Mouse (Mus musculus) heart, postnatal 0 days (tissue): ENCODE data around the gene Mrps6. TPM values are rescaled to one million over a fixed set of nuclear protein-coding genes. Genes with fewer than 3 reads are reported as not detected.
A peak's percentile ranks its signal among the peaks of the same experiment; 100 is the strongest.

ENCODE experiments used
- ATAC-seq: fragments of 200-750 bp; cut with Nextera tagmentation; 2 replicates; pipeline ENCODE4 v1.8.0; 2017; ENCODE audit warnings: low read depth, moderate number of reproducible peaks, moderate library complexity; ENCODE audit not compliant: insufficient read depth
- DNase-seq: peaks from one replicate; pipeline ENCODE4 v3.0.0-alpha.2; 2016; ENCODE audit warnings: low spot score
- H3K27ac ChIP-seq: fragments of 300-500 bp; sonication (generic); 2 replicates; pipeline ENCODE4 v1.5.1; 2014; ENCODE audit warnings: low read depth, mild to moderate bottlenecking
- H3K27me3 ChIP-seq: fragments of 300-500 bp; sonication (generic); 2 replicates; pipeline ENCODE4 v1.6.1; 2014; ENCODE audit warnings: low read length, mixed read lengths; ENCODE audit not compliant: control insufficient read depth, insufficient read depth
- H3K36me3 ChIP-seq: fragments of 300-500 bp; sonication (generic); replicated peaks from 2 replicates; pipeline ENCODE4 v1.6.1; 2014; ENCODE audit warnings: low read length, mixed read lengths; ENCODE audit not compliant: control insufficient read depth, insufficient read depth
- H3K4me1 ChIP-seq: fragments of 300-500 bp; sonication (generic); 2 replicates; pipeline ENCODE4 v1.6.1; 2014; ENCODE audit warnings: antibody characterized with exemption; ENCODE audit not compliant: control insufficient read depth, insufficient read depth
- H3K4me2 ChIP-seq: fragments of 300-500 bp; sonication (generic); 2 replicates; pipeline ENCODE4 v1.6.1; 2014; ENCODE audit warnings: low read depth, mild to moderate bottlenecking, low read length, moderate library complexity
- H3K4me3 ChIP-seq: fragments of 300-500 bp; sonication (generic); 2 replicates; pipeline ENCODE4 v1.5.1; 2014; ENCODE audit warnings: low read depth, low read length
- H3K9ac ChIP-seq: fragments of 300-500 bp; sonication (generic); replicated peaks from 2 replicates; pipeline ENCODE4 v1.6.1; 2014; ENCODE audit warnings: low read depth, low read length, mixed read lengths
- H3K9me3 ChIP-seq: fragments of 300-500 bp; sonication (generic); replicated peaks from 2 replicates; pipeline ENCODE4 v1.6.1; 2016; ENCODE audit warnings: low read length; ENCODE audit not compliant: control insufficient read depth
- CTCF ChIP-seq: IDR thresholded peaks from 2 replicates; pipeline ENCODE4 v1.5.1; 2016; ENCODE audit warnings: antibody characterized with exemption, control low read depth, low read depth
- EP300 ChIP-seq: IDR thresholded peaks from 2 replicates; pipeline ENCODE4 v1.6.1; 2016; ENCODE audit warnings: antibody characterized with exemption, low read depth
- WGBS: fragments of 180-500 bp; shearing (Covaris S2); extraction: QIAGEN DNeasy Blood & Tissue Kit; methylation state at CpG from one replicate; pipeline ENCODE4 v1.1.7; 2014; 5-methylcytosine and 5-hydroxymethylcytosine counted together
- polyA plus RNA-seq: library from polyadenylated mRNA; unstranded; fragments of >200 nt; fragmentation: Nextera tagmentation; extraction: Ambion mirVana; gene quantifications from 2 replicates; pipeline ENCODE4 v1.2.1, GENCODE M21; 2015
- total RNA-seq: library from RNA; depleted of rRNA; stranded (reverse); fragments of >200 nt; gene quantifications from 2 replicates; pipeline ENCODE4 v1.2.3, GENCODE M21; 2014; ENCODE audit warnings: low replicate concordance

Gene Mrps6
- total and polyA plus RNA-seq, 2 experiments from 2014 or later: 43.7 to 115 TPM

DNA sequence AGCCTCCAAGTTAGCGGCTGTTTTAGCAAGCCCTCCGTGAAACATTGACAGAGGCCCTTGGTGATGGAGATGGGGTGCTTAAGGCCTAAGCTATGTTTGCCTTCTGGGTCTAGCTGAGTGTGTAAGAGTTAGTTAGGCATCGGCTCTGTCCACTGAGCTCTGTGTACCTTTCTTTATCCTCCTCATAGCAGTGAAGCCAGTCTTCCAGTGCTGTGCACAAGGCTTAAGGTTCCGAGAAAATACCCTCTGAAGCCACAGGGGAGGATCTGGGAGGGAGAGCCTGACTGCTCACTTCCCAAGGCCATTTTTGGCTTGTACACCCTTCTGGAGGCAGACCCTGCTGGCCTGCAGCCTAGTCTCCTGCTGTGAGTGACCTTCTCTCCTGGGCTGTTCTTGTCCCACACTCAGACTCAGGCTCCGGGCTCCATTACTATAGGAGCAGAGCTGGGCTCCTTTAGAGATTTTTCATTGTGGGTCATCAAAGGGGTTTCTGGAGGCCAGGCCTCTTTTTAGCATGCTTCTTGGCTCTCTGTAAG is 56.7 kb downstream of the Mrps6 start:
- H3K27me3 ChIP-seq: no peaks in the 10 kb centered on the region
- no peak overlapping the region for H3K9ac ChIP-seq
- H3K4me3 ChIP-seq: no peak overlapping the region
- 56% methylated on average over 5 of the region's 5 CpGs for WGBS
- H3K27ac ChIP-seq: peak overlapping the region; percentile 55
- peaks cover 18% of the 10 kb centered on the region for H3K4me1 ChIP-seq
- peak; percentile 70 for DNase-seq
- peak; percentile 78 for ATAC-seq
- TF ChIP-seq EP300 (no peak), CTCF (no peak)
- no peaks in the 10 kb centered on the region for H3K9me3 ChIP-seq
- H3K4me2 ChIP-seq: no peak overlapping the region
- H3K36me3 ChIP-seq: peaks cover 17% of the 10 kb centered on the region; the same call in 1 of the 2 replicates

DNA sequence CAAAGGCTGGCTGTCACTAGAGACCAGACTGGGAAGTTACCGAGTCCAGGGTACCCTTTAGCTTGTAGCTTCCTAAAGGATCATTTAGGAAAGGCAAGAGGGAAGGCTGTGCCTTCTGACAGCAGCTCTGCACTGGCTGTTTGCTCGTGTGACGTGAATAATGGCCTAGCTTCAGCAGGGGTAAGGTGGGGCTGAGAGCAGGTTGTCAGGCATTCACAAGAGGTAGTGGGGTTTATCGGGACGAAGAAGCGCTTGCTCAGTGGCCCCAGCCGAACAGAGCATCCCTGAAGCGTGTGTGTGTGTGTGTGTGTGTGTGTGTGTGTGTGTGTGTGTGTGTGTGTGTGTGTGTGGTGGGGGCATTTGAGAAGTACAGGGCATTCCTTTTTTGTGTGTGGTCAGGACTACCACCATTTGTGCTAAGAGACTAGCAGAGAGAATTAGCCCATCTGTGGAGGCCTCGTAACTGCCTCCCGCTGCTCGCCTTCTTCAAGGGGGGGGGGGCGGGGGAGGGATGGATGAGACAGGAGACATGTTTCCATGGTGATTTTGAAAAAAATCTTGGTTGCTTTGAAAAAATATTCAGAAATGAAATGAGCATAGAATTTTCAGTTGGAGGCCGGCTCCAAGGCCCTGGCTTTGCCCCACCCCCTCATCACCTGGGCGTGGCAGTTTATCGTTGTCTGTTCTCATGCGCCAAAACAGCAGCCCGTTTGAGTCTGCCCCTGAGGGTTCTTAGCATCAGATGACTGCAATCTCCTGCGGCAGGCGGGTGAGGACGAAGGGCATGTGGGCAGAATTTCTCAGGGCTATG is 57.7 kb downstream of the Mrps6 start:
- Histone ChIP-seq H3K4me3 (no peak overlapping the region), H3K4me1 (peaks cover 18% of the 10 kb centered on the region), H3K27ac (0 out of 2 replicates have a peak overlapping the region, but pooled peaks have one; percentile 55), H3K4me2 (no peak overlapping the region), H3K9me3 (no peaks in the 10 kb centered on the region), H3K27me3 (no peaks in the 10 kb centered on the region), H3K36me3 (peaks cover 17% of the 10 kb centered on the region; the same call in 1 of the 2 replicates), H3K9ac (no peak overlapping the region)
- 53% methylated on average over 19 of the region's 20 CpGs for WGBS
- ATAC-seq (no peak), DNase-seq (peak; percentile 22)
- TF ChIP-seq CTCF (no peak), EP300 (no peak)

DNA sequence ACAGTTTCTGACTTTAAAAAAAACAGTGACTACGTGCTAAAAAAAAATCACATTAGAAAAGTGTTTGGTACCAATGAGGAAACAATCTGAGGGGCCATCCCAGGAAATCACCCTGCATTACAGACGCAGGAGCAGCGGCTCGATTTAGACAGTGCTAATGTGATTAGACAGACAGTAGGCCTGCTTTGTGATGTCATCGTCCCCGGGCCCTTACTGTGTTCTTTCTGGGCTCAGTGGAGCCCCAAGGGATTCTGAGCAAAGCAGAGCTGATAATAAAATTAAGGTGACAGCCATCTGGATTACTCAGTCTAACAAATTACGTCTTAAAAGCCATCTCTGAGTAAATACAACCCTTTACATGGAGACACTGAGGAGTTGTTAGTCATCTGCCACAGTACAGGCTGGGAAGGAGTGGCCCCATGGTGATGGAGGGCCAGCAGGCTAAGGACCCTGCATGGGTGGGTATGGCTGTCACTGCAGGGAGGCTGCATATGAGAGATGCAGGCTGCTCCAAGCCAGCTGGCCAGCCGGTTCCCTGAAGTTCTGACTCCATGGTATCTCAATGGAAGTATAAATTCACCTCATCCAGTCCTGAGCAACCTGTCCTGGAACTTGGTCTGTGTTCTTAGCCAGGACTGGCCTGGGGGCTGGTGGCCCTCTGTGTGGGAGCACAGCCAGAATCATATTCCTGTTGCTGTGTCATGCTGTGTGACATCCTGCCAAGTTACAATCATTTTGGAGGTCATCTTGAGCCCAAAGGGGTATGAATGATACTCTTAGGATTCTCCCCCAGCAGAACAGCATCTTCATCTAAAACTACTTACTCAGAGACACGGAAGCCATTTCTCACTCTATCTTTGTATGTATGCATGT is 59.5 kb downstream of the Mrps6 start:
- WGBS: 67% methylated on average over 9 of the region's 9 CpGs
- H3K27me3 ChIP-seq: no peaks in the 10 kb centered on the region
- H3K4me2 ChIP-seq: no peak overlapping the region
- H3K4me1 ChIP-seq: peaks cover 18% of the 10 kb centered on the region
- peaks cover 5% of the 10 kb centered on the region; the same call in 1 of the 2 replicates for H3K36me3 ChIP-seq
- no peak overlapping the region for H3K4me3 ChIP-seq
- no peak for DNase-seq
- H3K9ac ChIP-seq: no peak overlapping the region
- TF ChIP-seq CTCF (no peak), EP300 (no peak)
- no peak; the same call in 1 of the 2 replicates for ATAC-seq
- no peak overlapping the region for H3K27ac ChIP-seq
- H3K9me3 ChIP-seq: no peaks in the 10 kb centered on the region

DNA sequence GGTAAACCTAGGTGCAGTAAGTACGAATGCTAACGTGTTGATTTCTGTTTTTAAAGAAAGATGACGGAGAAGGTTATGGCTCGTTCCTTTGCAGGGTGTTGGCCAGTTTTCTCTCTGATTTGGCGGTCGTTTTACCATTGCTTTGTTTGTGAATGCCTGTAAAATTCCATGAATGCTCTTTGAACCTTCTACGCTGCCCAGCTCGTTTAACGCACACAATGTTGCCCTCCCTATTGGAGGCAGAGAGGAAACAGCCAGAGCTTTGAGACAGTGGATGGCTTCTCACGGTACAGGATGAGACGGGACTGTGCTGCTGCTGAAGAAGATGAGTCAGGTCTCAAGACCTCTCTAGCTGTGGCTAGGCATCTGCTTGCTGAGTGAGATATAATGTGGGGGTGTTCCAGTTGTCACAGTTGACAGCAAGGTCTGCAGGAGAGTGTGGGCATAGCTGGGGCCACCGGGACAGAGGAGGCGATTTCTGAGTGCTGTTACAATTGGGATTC is 61.0 kb downstream of the Mrps6 start:
- Histone ChIP-seq H3K4me1 (peaks cover 18% of the 10 kb centered on the region), H3K4me3 (no peak overlapping the region), H3K27me3 (no peaks in the 10 kb centered on the region), H3K36me3 (no peaks in the 10 kb centered on the region), H3K4me2 (no peak overlapping the region), H3K9me3 (no peaks in the 10 kb centered on the region), H3K9ac (no peak overlapping the region), H3K27ac (no peak overlapping the region)
- TF ChIP-seq EP300: no peak
- no peak for TF ChIP-seq CTCF
- no peak for ATAC-seq
- DNase-seq: no peak
- 59% methylated on average over 13 of the region's 13 CpGs for WGBS

DNA sequence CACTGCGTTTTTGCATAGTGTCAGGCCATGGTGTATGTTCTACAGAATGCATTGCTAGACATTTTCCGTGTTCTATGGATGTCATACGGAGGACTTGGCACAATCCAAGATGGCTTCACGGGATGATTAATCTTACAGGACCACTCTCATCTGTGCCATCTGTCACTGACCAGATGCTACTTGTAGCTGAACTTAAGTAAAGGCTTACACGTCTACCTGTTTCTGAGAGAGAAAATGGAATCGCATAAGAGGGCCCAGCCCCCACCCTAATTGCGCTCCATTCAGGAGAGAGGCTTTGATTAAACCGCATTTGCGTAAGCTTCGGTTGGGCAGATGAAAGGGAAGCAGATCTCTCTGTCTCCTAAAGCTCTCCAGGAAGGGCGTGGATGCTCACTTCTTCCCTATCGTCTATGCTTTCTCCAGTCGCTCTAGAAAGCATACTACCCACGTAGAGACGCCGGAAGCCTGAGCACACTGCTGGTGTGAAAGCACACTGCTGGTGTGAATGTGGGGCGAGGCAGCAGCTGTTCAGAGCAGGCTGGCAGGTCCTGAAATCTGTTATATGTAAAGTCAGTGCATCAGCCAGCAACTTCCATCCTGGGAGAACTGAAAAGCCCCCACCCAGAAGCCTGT is 62.9 kb downstream of the Mrps6 start:
- TF ChIP-seq EP300: no peak
- no peak for TF ChIP-seq CTCF
- H3K9me3 ChIP-seq: peaks cover 10% of the 10 kb centered on the region
- H3K27ac ChIP-seq: no peak overlapping the region
- H3K4me3 ChIP-seq: no peak overlapping the region
- no peak overlapping the region for H3K9ac ChIP-seq
- H3K4me2 ChIP-seq: no peak overlapping the region
- DNase-seq (no peak), ATAC-seq (no peak)
- H3K27me3 ChIP-seq: no peaks in the 10 kb centered on the region
- 84% methylated on average over 17 of the region's 17 CpGs for WGBS
- H3K4me1 ChIP-seq: peaks cover 5% of the 10 kb centered on the region; the same call in 1 of the 2 replicates
- H3K36me3 ChIP-seq: no peaks in the 10 kb centered on the region
